Mouse (Mus musculus) layer of hippocampus, adult 9-10 months (tissue): ENCODE results near the gene Krt34.

Experiments used
- DNase-seq: peaks from one replicate; pipeline ENCODE4 v3.0.0; 2022; ENCODE audit warnings: low spot score

The Krt34 gene

DNA sequence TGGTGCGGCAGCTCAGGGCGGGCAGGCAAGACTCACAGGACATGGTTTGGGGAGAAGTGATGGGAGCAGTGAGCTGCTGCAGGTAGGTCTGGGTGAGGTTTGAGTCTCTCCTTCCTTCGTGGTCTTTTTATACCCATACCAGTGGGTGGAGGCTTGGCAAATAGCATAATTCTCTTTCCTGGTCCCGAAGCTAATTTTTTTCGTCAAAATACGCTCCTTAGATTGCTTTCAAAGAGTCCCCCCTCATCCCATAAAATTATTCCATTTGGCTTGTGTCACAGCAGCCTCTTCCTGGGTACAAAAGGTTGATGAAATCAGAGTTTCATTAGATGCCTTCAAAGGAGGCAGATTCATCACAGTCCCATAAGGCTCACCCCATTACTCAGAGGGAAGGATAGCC is at the start of gene Krt34:
Gene Krt34, minus strand, starts transcription at position 101 of the 400 bp plus-strand sequence.
- no peak for DNase-seq

- no peak for DNase-seq
These were observed 47.1 kb upstream of the Krt34 start for GRCm38 (mm10) chr11:100088378-100089025.

DNA sequence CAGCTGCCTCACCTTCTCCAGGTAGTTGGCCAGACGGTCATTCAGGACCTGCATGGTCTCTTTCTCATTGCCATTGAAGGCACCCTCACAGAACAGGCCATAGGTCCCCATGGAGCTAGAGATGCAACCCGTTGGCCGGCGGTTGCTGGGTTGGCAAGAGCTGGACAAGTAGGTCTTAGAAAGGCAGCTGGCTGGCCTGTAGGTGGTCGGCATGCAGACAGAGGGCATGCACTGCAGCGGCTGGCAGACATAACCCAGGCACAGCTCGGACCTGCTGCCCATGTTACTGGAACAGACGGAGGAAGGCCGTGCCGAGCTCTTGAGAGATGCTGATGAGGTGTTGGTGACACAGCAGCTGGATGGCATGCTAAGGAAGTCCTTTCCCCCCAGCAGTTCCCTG is 46.5 kb upstream of the Krt34 start, which contains the start of gene Krt32:
Gene Krt32, minus strand, starts transcription at position 366 of the 400 bp plus-strand sequence.
- DNase-seq, result no peak

GRCm38 (mm10) chr11:100073873-100074272 is 32.5 kb upstream of the Krt34 start:
- no peak for DNase-seq

DNA sequence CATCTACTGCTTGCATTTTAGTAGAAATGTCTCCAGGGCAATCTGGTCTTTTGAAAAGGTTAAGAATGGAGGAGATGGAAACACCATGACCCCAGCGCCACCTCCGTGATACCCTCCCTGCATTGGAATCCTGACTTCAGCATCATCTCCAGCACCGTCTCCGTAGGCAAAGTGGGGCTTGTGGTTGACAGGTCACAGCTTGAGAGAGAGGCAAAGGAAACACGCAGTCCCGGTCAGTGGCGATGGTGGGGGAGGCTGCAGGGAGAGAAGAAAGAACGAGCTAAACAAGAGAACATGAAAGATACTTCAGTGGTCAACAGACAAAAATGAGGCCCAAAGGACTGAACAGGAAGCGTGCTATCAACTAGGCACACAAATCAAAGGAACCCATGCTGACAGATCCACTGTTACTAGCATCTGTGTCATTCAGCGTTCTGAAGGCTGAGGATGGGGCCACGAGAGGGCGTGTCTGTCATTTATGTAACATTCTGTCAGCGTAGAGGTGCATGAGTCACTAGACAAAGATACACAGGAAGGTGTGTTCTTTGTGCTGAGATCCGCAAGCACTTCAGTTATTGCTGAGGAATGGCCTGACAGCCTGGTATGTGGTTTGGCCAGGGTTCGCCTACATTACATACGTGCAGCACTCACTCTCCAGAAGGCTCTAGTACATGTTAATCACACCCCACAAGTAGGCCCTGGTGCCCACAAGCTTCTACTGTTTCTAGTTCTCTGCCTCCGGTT is 26.1 kb upstream of the Krt34 start:
- DNase-seq, result no peak

DNA sequence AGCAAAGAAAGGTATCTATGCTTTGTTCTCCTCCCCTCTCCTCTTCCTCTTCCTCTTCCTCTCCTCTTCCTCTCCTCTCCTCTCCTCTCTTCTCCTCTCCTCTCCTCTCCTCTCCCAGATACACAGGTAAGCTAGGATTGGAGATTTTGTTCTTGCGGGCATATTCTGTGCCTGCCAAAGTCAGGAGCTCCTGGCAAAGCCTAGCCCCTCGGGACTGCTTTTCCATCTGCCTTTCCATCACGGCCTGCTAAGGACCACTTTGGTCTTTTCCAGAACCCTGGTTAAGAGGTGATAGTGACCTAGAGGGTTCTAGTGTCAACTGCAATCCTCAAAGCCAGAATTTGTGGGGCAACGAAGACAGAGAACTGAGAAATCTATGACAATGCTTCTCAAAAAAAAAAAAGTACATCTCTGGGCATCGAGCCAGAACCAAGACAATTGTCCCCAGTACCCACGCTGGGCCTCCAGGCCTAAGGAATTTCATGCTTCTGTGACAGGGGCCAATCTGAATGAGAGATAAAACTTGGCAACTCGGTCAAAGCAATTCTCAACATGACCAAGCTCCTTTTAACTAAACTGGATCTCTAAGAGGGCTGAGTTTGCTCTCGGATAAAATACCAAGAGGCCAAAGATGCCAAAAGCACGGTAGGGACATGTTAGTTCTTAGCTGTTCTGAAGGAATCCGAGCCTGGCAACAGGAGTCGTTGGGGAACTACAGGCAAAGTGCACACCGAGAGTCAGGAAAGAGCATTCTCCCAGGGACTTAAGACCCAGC is 25.1 kb upstream of the Krt34 start:
- no peak for DNase-seq

DNA sequence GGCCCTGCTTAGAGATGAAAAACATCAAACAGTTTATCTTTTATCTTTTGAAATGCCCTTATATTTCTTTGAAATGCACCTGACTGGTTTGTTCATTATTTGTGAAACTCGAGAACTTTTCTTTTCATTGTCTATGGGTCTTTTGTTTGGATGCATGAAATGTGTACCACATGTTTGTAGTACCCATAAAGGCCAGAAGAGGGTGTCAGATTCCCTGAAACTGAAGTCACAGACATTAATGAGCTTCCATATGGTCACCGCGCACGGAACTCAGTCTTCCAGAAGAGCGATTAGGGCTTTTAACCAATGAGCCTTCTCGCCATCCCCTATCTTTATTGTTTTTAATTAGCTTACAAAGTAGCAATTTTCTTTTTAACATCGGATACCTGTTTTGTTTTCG is 17.5 kb upstream of the Krt34 start:
- no peak for DNase-seq

DNA sequence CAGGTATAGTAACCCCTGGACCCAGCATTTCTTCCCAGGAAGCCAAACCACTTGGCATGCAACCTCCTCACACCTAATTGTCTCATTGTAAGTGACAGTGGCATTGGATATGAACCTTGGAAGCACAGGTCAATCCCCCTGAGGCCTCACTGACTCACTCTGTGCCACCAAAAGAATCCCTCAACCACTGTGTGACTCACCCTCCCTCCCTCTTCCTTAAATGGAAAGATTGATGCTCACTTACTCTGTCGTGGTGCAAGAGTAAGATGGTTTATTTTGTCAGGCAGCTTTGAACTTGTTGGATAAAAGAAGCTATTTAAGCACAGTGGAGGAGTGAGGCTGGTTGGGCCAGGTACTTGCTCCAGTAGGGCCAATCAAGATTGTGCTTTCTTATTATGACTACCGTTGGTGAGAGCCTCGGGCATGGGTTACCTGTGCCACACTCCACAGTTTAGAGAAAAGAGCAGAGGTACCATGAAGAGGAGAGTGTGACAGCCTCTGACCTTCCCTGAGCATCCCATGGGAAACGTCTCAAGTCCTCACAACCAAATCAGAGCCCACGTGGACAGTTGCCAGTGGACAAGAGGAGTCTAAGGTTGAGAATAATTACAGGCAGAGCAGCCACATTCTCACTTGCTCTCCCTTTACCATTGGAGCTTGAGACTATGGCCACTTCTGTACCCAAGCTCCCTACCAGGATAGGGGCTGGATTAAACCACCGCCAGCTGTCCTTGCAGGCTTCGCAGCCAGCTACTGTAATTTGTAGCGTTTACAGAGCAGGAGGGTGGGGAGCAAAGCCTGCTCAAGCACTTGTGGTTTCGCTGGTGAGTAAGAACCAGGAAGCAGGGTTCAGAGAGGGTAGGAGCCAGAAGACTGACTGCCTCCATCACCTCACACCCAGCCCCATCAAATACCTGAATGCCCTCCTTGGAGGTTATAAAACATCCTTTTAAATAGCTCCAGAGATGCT is 14.6 kb upstream of the Krt34 start:
- DNase-seq, result no peak

DNA sequence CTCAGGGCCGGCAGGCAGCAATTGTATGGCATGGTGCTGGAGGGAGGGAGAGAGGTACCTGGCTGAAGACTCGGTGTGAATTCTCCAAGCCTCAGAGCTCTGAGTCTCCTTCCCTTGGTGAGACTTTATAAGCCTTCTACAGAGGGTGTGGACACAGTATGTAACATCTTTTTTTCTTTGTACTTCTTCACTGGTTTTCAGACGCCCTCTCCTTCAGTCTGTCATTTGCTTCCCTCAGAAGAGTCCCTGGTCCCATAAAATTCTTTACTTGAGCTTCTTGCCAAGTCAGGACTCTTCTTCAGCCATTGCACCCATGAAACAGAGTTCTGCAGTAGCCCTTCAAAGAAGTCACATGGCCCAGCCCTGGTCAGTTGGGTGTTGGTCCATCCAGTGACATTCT is 9.1 kb upstream of the Krt34 start, which contains the start of gene Krt31:
Gene Krt31, minus strand, starts transcription at position 101 of the 400 bp plus-strand sequence.
- no peak for DNase-seq

GRCm38 (mm10) chr11:100047193-100047592 is 5.8 kb upstream of the Krt34 start:
- DNase-seq, result no peak

DNA sequence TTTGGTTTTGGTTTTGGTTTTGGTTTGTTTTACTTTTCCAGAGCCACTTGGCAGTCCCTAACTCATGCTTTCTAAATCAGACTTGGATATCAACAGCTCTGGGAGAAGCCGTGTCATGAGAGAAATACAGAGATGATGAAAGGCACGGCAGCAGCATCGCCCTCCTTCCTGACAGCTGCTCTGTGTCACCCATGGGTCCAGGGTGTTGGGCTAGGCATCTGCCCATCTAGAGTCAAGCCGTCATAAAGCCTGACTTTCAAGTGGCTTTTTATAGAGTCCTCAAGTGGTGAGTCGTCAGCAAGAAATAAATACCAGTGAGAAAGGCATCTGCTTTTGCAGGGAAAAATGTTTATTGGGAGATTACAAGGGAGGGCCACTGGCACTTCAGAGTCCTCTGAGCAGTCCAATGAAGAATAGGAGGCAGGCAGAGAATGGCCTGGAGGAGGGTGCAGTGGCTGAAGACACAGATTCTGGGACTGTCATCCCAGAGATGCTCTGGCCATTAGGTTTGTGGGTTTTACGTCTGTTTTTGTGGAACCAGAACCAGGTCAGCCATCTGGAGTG is 5.0 kb upstream of the Krt34 start:
- no peak for DNase-seq

DNA sequence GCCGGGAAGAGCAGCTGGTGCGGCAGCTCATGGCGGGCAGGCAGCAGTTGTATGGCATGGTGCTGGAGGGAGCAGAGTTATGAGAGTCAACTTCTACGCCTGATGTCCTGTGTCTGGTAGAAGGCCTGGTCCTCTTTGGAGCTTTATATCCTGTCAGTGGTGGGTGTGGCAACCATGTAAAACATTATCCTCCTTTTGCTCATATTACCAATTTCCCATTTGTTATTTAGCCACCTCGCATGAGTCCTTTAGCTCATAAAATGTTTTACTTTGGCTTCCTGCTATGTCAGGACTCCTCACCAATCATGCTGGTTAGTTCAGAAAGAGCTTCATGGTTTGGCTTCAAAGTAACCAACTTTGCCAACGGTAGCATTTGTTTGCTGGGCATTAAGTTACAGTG is 11.6 kb downstream of the Krt34 start, which contains the start of gene Krt33b:
Gene Krt33b, minus strand, starts transcription at position 101 of the 400 bp plus-strand sequence.
- no peak for DNase-seq

- no peak for DNase-seq
These were observed 19.9 kb downstream of the Krt34 start for GRCm38 (mm10) chr11:100021438-100021837.

GRCm38 (mm10) chr11:100019466-100019865 is 21.9 kb downstream of the Krt34 start:
- no peak for DNase-seq

- no peak for DNase-seq
These were observed 25.2 kb downstream of the Krt34 start, which contains the start of gene Krt33a for GRCm38 (mm10) chr11:100016112-100016511. TSS of gene Krt33a (minus strand) at chr11:100016212.

DNA sequence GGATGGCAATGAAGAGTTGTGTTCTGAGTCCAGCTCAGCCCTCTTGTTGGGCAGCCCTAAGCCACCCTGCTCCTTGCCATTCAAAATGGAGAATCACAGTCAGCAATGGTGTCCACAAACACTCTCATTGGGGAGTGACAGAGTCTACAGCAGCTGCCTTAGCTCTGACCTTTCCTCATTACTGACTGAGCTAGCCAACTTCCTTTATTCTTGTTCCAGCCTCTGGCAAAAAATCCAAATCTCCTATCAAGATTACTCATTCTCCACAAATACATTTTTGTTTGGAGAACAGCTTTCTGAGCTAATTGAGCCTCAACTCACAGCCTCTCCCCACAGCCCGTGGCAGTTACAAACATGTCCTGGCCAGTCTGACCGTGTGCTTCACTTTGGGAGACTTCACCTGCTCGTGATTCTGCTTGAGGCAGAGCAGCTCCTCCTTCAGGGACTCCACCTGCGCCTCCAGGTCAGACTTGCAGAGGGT is 27.6 kb downstream of the Krt34 start:
- DNase-seq, result no peak

- no peak for DNase-seq
These were observed 30.7 kb downstream of the Krt34 start for GRCm38 (mm10) chr11:100010682-100011081.

DNA sequence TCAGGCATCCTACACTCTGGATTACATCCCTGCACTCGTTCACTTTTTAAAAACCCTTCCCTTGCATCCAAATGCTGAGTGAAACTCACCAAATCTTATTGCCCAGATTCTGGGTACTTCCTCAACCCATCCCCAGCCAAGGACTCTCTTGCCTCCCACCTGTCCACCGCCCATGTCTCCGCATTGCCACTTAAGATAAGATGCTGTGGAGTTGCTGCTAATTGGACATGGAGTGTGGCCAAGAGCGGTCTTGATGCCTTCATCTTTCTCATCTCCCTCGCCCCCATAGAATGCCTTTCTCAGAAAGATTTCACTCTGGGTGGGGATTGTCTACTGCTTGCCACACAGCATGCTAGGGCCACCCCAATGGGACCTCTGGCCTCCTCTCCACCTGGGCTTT is 33.0 kb downstream of the Krt34 start:
- no peak for DNase-seq

GRCm38 (mm10) chr11:100006624-100007023 is 34.7 kb downstream of the Krt34 start:
- no peak for DNase-seq

GRCm38 (mm10) chr11:100005905-100006304 is 35.4 kb downstream of the Krt34 start:
- no peak for DNase-seq

GRCm38 (mm10) chr11:100004846-100005245 is 36.5 kb downstream of the Krt34 start:
- DNase-seq, result peak; percentile 59
